Mouse (Mus musculus) hematopoietic stem cell, adult 5-6 weeks (primary cell): ENCODE measurements around the gene Cilp. TPM values are rescaled to one million over a fixed set of nuclear protein-coding genes. Genes with fewer than 3 reads are reported as not detected.
"Not testable (repeated sequence)": the region's sequence is repeated elsewhere in the genome, so short reads cannot be mapped to it uniquely, and the experiment has no call there.

Source experiments
- ATAC-seq, 2 experiments: fragments of 125-278 bp in 1 of 2; replicated peaks in 1 of 2; 2 replicates each; pipeline ENCODE4 v1.8.0; 2016 to 2017; ENCODE audit warnings: inconsistent platforms in 2 of 2, mild to moderate bottlenecking in 2 of 2, moderate number of reproducible peaks in 2 of 2, low read depth in 1 of 2, moderate TSS enrichment in 1 of 2; ENCODE audit not compliant: low FRiP score in 2 of 2, poor library complexity in 2 of 2, severe bottlenecking in 2 of 2, insufficient read depth in 1 of 2, low TSS enrichment in 1 of 2
- total RNA-seq: library from RNA; stranded (forward); fragments of 172-1452, 232-1000 nt; gene quantifications from 2 replicates; pipeline ENCODE4 v1.2.3, GENCODE M21; 2017

Gene Cilp
- total RNA-seq, 1 experiment from 2014 or later: not detected

GRCm38 (mm10) chr9:65243249-65243648 lies 21.7 kb upstream of the Cilp start:
- no peak for ATAC-seq

- ATAC-seq: no peak
Measured at GRCm38 (mm10) chr9:65244036-65244806, 20.8 kb upstream of the Cilp start.

- ATAC-seq: no peak
Measured at GRCm38 (mm10) chr9:65247502-65248376, 17.2 kb upstream of the Cilp start.

- no peak for ATAC-seq
Measured at GRCm38 (mm10) chr9:65248377-65248690, 16.6 kb upstream of the Cilp start.

GRCm38 (mm10) chr9:65252026-65252425 lies 13.0 kb upstream of the Cilp start:
- ATAC-seq: no peak

- ATAC-seq: no peak
Measured at GRCm38 (mm10) chr9:65255906-65256600, 8.9 kb upstream of the Cilp start.

GRCm38 (mm10) chr9:65257218-65257910 lies 7.6 kb upstream of the Cilp start:
- ATAC-seq: no peak

GRCm38 (mm10) chr9:65259366-65259765 lies 5.6 kb upstream of the Cilp start:
- ATAC-seq: no peak

GRCm38 (mm10) chr9:65261591-65262230 lies 3.3 kb upstream of the Cilp start:
- ATAC-seq: no peak

- ATAC-seq: no peak
Measured at GRCm38 (mm10) chr9:65262641-65263120, 2.3 kb upstream of the Cilp start.

GRCm38 (mm10) chr9:65267742-65268515 lies 2.9 kb downstream of the Cilp start:
- ATAC-seq: no peak

- ATAC-seq: no peak
Measured at GRCm38 (mm10) chr9:65273048-65273809, 8.2 kb downstream of the Cilp start.

- no peak for ATAC-seq
Measured at GRCm38 (mm10) chr9:65273873-65274272, 8.9 kb downstream of the Cilp start.

- ATAC-seq: not testable (repeated sequence)
Measured at GRCm38 (mm10) chr9:65274851-65275250, 9.9 kb downstream of the Cilp start.

GRCm38 (mm10) chr9:65275810-65276530 lies 11.0 kb downstream of the Cilp start:
- no peak for ATAC-seq
